Mouse (Mus musculus): ENCODE measurements around the gene Cyb5rl. TPM values are rescaled to one million over a fixed set of nuclear protein-coding genes. Genes with fewer than 3 reads are reported as not detected.
"Not testable (repeated sequence)": the region's sequence is repeated elsewhere in the genome, so short reads cannot be mapped to it uniquely, and the experiment has no call there.

Gene Cyb5rl
- polyA plus RNA-seq, 1 experiment from 2014 or later: 3.9 TPM

DNA sequence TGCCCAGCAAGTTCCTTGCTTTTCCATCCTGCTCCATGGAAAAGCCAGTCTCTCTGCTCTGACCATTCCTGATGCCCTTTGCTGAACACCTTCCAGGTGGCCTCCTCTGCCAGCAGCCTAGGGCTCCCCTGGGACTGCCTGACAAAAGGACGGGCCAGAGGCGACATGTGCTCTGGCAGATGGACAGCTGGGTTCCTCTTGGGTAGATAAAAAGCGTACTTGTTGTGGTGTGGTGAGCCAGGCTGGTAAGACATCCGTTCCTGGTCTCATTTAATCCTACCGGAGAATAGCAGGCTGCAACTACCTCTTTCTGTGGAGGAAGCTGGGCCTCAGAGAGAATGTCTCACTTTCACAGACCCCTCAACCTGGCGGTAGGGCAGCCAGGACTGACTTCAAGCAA, 29.3 kb downstream of the Cyb5rl start:
- 0 out of 2 replicates have a peak, but pooled peaks have one; percentile 34 for ATAC-seq
- no peak overlapping the region for H3K27ac ChIP-seq
- H3K9me3 ChIP-seq (replicated peaks): no peaks in the 10 kb centered on the region
- 19% methylated on average over 6 of the region's 6 CpGs for WGBS (ENCODE audit: insufficient replicate concordance)
- peaks cover 13% of the 10 kb centered on the region; the same call in 1 of the 2 replicates for H3K4me1 ChIP-seq
- no peak overlapping the region for H3K4me3 ChIP-seq
- peaks cover 6% of the 10 kb centered on the region; the same call in 1 of the 2 replicates for H3K27me3 ChIP-seq (replicated peaks)
- H3K4me2 ChIP-seq: no peak overlapping the region
- no peak overlapping the region for H3K9ac ChIP-seq
- no peaks in the 10 kb centered on the region for H3K36me3 ChIP-seq

DNA sequence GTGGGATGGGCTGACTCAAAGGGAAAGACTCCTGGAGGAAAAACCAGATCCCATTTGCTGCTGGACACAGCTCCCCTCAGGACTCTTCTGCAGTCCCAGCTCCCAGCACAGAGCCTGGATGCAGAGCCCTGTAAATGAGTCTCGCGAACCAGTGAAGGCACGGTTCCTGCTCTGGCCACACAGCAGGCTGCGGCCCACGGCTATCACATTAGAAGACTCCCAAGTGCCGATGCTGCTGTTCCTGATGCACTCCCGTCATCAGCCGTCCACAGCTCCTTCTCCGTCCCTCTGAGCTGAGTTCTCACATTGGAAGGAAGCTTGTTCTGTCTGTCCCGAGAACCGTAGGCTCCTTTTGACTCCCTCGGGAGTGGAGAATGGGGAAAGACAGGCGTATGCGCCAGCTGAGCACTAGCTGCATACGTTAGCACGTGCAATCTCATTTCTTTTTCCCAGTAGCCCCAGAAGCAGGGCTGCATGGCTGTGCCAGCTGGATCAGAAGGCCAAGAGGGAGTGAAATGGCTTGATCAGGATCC, 30.1 kb downstream of the Cyb5rl start, which contains the start of gene Cdcp2:
Gene Cdcp2, plus strand, starts transcription at position 51 of the 533 bp plus-strand sequence.
- Histone ChIP-seq H3K9ac (no peak within 1 kb of the TSS), H3K9me3 (replicated peaks) (no peaks in the 10 kb centered on the region), H3K27ac (no peak within 1 kb of the TSS; the same call in 1 of the 2 replicates), H3K4me3 (no peak within 1 kb of the TSS), H3K27me3 (replicated peaks) (peaks cover 6% of the 10 kb centered on the region; the same call in 1 of the 2 replicates), H3K4me1 (peaks cover 13% of the 10 kb centered on the region; the same call in 1 of the 2 replicates), H3K36me3 (no peaks in the 10 kb centered on the region), H3K4me2 (no peak within 1 kb of the TSS)
- no peak for ATAC-seq
- 72% methylated on average over 16 of the region's 16 CpGs for WGBS (ENCODE audit: insufficient replicate concordance)

DNA sequence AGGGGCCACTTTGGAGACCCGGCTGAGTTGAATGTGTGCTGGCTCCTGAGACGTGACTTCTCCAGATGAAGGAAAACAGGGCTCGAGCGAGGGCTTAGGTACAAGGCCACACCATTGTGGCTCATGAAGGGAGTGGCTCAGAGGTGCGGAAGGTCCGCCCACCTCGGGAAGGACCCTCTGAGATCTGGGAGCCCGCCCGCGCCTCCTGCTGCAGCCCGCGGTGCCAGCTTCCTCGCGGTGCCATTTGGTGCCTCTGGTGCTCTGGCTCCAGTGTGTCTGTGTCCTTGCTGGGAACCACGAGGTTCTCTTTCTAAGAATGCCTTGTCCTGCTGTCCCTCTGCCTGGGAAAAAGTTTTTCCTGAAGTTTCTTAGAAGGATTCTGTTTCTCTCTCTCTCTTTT, 31.1 kb downstream of the Cyb5rl start:
- H3K4me3 ChIP-seq: no peak overlapping the region
- no peaks in the 10 kb centered on the region for H3K36me3 ChIP-seq
- 48% methylated on average over 15 of the region's 15 CpGs for WGBS (ENCODE audit: insufficient replicate concordance)
- peaks cover 13% of the 10 kb centered on the region; the same call in 1 of the 2 replicates for H3K4me1 ChIP-seq
- no peak overlapping the region for H3K4me2 ChIP-seq
- ATAC-seq: no peak
- H3K9me3 ChIP-seq (replicated peaks): no peaks in the 10 kb centered on the region
- H3K27me3 ChIP-seq (replicated peaks): peaks cover 10% of the 10 kb centered on the region; the same call in 1 of the 2 replicates
- H3K27ac ChIP-seq: no peak overlapping the region
- H3K9ac ChIP-seq: no peak overlapping the region

DNA sequence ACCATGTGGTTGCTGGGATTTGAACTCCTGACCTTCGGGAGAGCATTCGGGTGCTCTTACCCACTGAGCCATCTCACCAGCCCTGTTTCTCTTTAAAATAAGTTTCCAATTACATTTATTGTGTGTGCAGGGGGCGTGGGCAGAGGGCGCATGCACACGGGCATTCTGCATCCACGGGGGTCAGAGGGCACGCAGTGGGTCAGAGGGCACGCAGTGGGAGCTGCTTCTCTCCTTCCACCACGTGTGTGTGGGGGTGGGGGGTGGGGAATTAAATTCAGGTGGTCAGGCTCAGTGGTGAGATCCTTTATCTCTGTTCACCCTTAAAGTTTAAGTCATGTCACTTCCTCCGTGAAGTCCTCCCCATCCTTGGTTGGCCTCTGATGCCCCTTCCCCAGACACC, 31.6 kb downstream of the Cyb5rl start:
- 68% methylated on average over 10 of the region's 10 CpGs for WGBS (ENCODE audit: insufficient replicate concordance)
- Histone ChIP-seq H3K36me3 (no peaks in the 10 kb centered on the region), H3K4me3 (no peak overlapping the region), H3K9ac (no peak overlapping the region), H3K27ac (no peak overlapping the region), H3K4me2 (no peak overlapping the region), H3K4me1 (peaks cover 13% of the 10 kb centered on the region; the same call in 1 of the 2 replicates), H3K9me3 (replicated peaks) (no peaks in the 10 kb centered on the region), H3K27me3 (replicated peaks) (peaks cover 10% of the 10 kb centered on the region; the same call in 1 of the 2 replicates)
- no peak for ATAC-seq

DNA sequence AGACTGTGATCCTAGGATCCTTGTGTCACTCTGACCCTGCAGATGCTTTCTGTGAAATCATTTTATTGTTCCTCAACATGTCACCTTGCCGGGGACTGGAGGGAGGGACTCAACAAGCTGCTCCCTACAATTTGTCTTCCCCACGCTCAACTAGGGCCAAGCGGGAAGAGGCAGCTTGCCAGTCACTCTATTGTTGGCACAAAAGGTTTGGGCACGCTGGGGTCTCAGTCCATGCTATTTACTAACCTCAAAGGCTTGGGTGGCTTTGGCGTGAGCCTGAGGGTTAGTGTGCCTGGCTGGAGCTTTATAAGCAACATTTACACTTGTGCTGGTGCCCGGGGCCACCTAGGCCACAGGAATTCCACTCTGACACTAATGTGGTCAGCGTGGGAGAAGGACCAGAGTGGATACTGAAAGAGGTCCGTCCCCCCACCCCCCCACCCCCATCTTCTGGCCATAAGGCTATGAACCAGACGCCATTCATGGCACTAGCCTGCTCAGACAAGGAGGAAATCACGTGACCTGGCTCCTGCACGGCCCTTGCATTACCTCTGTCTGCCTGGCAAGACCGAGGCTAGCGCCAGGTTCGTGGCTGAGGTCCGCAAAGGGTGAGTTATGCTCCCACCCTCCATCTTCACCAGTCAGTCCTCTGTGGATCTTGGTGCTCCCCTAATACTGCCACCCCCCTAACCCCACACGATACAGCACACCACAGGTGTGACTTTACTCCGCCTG, 32.2 kb downstream of the Cyb5rl start:
- ATAC-seq: no peak
- Histone ChIP-seq H3K36me3 (no peaks in the 10 kb centered on the region), H3K27me3 (replicated peaks) (peaks cover 10% of the 10 kb centered on the region; the same call in 1 of the 2 replicates), H3K9ac (no peak overlapping the region), H3K4me2 (no peak overlapping the region), H3K4me1 (peaks cover 13% of the 10 kb centered on the region; the same call in 1 of the 2 replicates), H3K4me3 (no peak overlapping the region), H3K27ac (no peak overlapping the region), H3K9me3 (replicated peaks) (no peaks in the 10 kb centered on the region)
- 70% methylated on average over 17 of the region's 17 CpGs for WGBS (ENCODE audit: insufficient replicate concordance)

DNA sequence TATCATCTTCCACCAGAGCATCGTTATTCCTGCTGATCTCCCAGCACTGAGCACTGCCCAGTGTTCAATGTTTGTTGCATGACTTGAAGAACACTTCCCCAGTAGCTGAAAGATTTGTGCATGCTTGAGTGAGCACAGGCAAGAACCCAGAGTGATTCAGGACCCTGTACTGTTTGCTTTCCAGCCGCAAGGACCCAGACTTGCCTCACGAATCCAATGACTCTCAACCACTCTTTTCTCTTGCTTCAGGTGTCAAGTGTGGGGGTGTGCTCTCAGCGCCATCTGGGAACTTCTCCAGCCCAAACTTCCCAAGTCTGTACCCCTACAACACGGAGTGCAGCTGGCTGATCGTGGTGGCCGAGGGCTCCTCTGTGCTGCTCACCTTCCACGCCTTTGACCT, 35.4 kb downstream of the Cyb5rl start:
- Histone ChIP-seq H3K36me3 (no peaks in the 10 kb centered on the region), H3K4me3 (no peak overlapping the region), H3K9me3 (replicated peaks) (no peaks in the 10 kb centered on the region), H3K9ac (no peak overlapping the region), H3K4me1 (no peaks in the 10 kb centered on the region), H3K27ac (no peak overlapping the region), H3K4me2 (no peak overlapping the region), H3K27me3 (replicated peaks) (peaks cover 11% of the 10 kb centered on the region)
- ATAC-seq: no peak
- WGBS (ENCODE audit: insufficient replicate concordance): 66% methylated on average over 8 of the region's 8 CpGs

DNA sequence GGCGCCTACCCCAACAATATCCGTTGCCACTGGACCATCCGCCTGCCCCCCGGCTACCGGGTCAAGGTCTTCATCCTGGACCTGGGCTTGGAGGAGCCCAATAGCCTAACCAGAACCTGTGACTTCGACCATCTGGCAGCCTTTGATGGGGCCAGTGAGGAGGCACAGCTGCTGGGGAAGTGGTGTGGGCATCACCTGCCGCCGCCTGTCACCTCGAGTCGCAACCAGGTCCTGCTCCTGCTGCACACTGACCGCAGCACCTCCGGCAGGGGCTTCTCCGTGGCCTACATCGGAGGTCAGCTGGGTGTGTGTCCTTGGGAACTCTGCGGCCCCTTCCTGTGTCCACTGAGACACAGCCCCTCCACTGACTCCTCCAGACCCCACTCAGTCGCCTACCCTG, 40.0 kb downstream of the Cyb5rl start:
- H3K9me3 ChIP-seq (replicated peaks): no peaks in the 10 kb centered on the region
- 75% methylated on average over 16 of the region's 16 CpGs for WGBS (ENCODE audit: insufficient replicate concordance)

DNA sequence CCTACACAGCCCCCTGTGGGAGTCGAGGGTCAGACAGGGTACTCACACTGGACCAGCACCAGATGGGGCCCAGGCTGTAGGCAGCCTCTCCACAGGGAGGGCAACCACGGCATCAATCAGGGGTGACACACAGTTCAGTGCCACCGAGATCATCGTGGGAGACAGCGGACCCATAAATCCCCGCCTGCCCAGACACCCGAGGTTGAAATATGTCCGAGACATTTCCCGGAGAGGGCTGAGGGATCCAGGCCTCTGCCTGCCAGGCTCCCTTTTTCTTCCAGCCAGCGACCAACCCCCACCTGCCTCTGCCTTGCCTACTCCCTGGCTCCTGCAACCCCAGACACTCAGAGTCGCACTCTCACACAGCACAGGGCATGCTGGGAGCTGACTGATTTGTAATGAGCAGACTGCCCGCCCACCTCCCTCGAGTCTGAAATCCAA, 41.5 kb downstream of the Cyb5rl start:
- H3K27me3 ChIP-seq (replicated peaks): peaks cover 13% of the 10 kb centered on the region; the same call in 1 of the 2 replicates
- no peak overlapping the region for H3K4me3 ChIP-seq
- no peaks in the 10 kb centered on the region for H3K9me3 ChIP-seq (replicated peaks)
- WGBS (ENCODE audit: insufficient replicate concordance): 47% methylated on average over 13 of the region's 13 CpGs
- no peak overlapping the region for H3K9ac ChIP-seq
- H3K4me1 ChIP-seq: peaks cover 17% of the 10 kb centered on the region
- H3K4me2 ChIP-seq: peak overlapping the region; percentile 15
- ATAC-seq: no peak
- H3K27ac ChIP-seq: no peak overlapping the region
- H3K36me3 ChIP-seq: no peaks in the 10 kb centered on the region

More for the DNA sequence above, 40.0 kb downstream of the Cyb5rl start:
- Histone ChIP-seq H3K4me1 (peaks cover 17% of the 10 kb centered on the region), H3K27me3 (replicated peaks) (peaks cover 8% of the 10 kb centered on the region; the same call in 1 of the 2 replicates), H3K4me3 (no peak overlapping the region), H3K4me2 (no peak overlapping the region), H3K9ac (no peak overlapping the region), H3K27ac (no peak overlapping the region), H3K36me3 (no peaks in the 10 kb centered on the region)
- no peak for ATAC-seq

DNA sequence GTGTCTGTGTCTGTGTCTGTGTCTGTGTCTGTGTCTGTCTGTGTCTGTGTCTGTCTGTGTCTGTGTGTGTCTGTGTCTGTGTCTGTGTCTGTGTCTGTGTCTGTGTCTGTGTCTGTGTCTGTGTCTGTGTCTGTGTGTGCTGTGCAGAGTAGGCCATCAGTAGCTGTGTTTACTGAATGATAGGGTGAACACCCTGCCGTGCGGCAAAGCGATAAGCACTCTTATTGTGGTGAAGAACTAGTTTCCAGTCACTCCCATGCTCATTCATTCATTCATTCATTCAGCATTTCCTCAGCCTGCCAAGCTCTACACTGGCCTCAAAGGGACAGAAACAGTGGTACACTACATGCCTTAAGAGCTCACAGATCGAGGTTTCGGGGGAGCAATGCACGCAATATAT, 42.4 kb downstream of the Cyb5rl start:
- H3K9me3 ChIP-seq (replicated peaks); H3K9ac ChIP-seq; H3K36me3 ChIP-seq; H3K4me3 ChIP-seq: not testable (repeated sequence)
- Histone ChIP-seq H3K27ac (peak overlapping the region; percentile 30; the same call in 1 of the 2 replicates), H3K27me3 (replicated peaks) (peaks cover 19% of the 10 kb centered on the region; the same call in 1 of the 2 replicates), H3K4me1 (peaks cover 17% of the 10 kb centered on the region), H3K4me2 (peak overlapping the region; percentile 14; the same call in 1 of the 2 replicates)
- peak; percentile 89 for ATAC-seq
- 75% methylated on average over 6 of the region's 6 CpGs for WGBS (ENCODE audit: insufficient replicate concordance)

DNA sequence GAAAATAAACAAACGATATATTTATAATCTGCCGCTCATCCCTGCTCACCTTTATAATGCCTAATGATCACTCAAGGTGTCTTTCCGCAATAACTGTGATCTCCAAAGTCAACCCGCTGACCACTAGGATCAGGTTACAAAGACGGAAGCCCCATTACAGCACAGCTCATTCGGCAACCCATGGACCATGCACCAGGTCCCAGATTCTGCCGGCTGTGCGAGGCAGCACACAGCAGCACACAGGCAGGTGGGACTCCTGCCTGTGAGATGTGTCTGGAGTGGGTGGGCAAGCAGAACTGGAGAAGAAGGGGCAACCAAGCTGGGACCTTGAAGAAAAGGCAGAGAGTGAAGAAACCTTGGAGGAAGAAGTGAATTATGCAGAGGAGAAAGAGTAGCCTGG, 47.5 kb downstream of the Cyb5rl start:
- H3K36me3 ChIP-seq: no peaks in the 10 kb centered on the region
- H3K27ac ChIP-seq: no peak overlapping the region
- ATAC-seq: no peak
- H3K27me3 ChIP-seq (replicated peaks): peaks cover 21% of the 10 kb centered on the region; the same call in 1 of the 2 replicates
- H3K4me3 ChIP-seq: no peak overlapping the region
- no peak overlapping the region for H3K4me2 ChIP-seq
- H3K4me1 ChIP-seq: peaks cover 6% of the 10 kb centered on the region
- H3K9ac ChIP-seq: no peak overlapping the region
- H3K9me3 ChIP-seq (replicated peaks): no peaks in the 10 kb centered on the region
- 56% methylated on average over 8 of the region's 8 CpGs for WGBS (ENCODE audit: insufficient replicate concordance)

DNA sequence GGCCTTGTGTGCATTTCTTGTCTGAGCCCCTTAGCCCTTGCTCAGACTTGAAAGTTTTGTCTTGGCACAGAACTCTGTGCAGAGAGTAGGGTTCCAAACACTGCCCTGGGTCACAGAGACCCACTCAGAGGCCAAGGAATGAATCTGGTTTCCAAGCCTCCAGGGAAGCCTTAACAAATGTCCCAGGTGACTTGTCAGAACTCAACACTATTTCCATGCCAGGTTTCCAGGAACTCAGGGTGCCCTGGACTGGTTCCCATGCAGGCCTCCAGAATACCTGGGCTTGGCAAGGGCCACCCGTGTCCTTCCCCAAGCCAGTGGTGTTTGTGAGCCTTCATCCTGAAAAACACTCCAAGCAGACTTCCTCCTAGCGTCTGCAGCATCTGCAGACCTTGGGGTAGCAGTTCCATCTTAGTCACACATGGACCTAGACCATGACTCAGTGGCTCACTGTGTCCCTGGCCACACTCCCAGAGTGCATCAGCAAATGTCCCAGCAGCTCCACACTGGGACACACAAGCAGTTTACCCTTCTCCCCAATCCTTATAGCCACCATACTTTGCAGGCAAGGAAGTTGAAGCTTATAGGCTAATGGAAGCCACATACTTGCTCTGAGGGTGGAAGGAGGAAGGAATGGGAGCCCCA, 51.1 kb downstream of the Cyb5rl start:
- no peak for ATAC-seq
- Histone ChIP-seq H3K27me3 (replicated peaks) (peaks cover 17% of the 10 kb centered on the region; the same call in 1 of the 2 replicates), H3K4me3 (no peak overlapping the region), H3K9me3 (replicated peaks) (no peaks in the 10 kb centered on the region), H3K4me1 (peaks cover 14% of the 10 kb centered on the region), H3K36me3 (no peaks in the 10 kb centered on the region), H3K4me2 (no peak overlapping the region), H3K27ac (no peak overlapping the region), H3K9ac (no peak overlapping the region)
- 56% methylated on average over 2 of the region's 2 CpGs for WGBS (ENCODE audit: insufficient replicate concordance)

DNA sequence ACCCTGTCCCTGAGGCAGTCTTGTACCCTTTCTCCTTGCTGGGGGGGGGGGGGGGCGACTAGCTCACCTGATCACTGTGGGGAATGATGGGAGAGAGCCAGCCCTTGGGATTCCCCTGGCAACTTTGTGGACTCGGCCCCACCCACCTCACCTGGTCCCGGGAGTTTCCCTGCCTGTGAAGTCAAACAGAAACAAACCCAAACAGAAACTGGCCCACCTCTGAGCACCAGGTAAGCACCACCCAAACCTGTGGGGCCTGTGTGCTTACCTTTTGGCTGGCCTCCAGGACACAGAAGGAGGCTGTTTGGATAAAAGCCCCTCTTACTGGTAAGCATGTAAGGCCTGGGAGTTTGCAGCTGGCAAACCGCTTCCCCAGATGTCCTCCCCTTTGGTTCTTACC, 52.3 kb downstream of the Cyb5rl start:
- ATAC-seq: no peak
- WGBS (ENCODE audit: insufficient replicate concordance): 76% methylated on average over 3 of the region's 4 CpGs

More for the DNA sequence above, 52.3 kb downstream of the Cyb5rl start:
- H3K9me3 ChIP-seq (replicated peaks): no peaks in the 10 kb centered on the region
- H3K36me3 ChIP-seq: no peaks in the 10 kb centered on the region
- H3K27me3 ChIP-seq (replicated peaks): peaks cover 7% of the 10 kb centered on the region; the same call in 1 of the 2 replicates
- H3K9ac ChIP-seq: no peak overlapping the region
- no peak overlapping the region for H3K4me3 ChIP-seq
- no peak overlapping the region for H3K4me2 ChIP-seq
- H3K4me1 ChIP-seq: peaks cover 14% of the 10 kb centered on the region
- no peak overlapping the region for H3K27ac ChIP-seq
